Mouse (Mus musculus): Measurements from ENCODE around the gene Prr7. TPM values are rescaled to one million over a fixed set of nuclear protein-coding genes. Genes with fewer than 3 reads are reported as not detected.

The Prr7 gene
- polyA plus RNA-seq, 1 experiment from 2014 or later: 2.4 TPM

DNA sequence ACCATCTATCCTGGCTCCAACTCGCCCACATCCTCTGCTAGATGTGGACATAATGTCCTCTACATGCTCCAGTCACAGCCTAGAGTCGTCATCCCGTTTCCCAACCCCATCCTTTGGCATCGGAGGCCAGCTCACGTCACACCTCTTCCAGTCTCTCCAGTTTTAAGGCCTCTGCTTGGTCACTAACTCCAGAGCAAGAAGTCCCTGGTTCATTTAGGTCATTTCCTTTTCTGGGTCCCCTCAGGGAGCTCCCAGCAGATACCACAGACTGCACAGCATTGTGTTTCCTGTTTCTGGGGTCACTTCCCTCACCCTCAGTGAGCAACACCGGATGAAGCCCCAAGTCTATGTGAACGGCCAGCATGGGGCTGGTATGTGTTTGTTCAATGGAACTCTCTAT is 14.9 kb downstream of the Prr7 start:
- 84% methylated on average over 7 of the region's 7 CpGs for WGBS
- no peak for ATAC-seq (ENCODE audit: low FRiP score)
- peaks cover 30% of the 10 kb centered on the region for H3K4me1 ChIP-seq (replicated peaks; ENCODE audit: control insufficient read depth, insufficient read depth, low read length)

DNA sequence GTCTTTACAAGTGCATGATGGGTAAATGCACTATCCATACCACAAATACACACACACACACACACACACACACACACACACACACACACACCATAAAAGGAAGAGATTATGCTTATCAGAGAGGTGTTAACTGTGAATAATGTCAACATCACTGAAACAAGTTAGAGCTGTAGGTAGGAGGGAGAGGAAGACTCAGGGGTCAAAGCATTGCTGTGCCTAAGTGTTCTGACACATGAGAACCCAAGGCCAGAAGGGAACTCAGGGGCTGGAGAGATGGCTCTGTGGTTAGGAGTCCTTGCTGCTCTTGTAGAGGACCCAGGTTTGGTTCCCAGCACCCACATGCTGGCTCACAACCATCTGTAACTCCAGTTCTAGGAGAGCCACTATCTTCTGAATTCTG is 15.9 kb downstream of the Prr7 start:
- DNase-seq (ENCODE audit: low spot score): no peak
- H3K27ac ChIP-seq (ENCODE audit: low read depth, low read length): no peak overlapping the region
- peaks cover 35% of the 10 kb centered on the region for H3K36me3 ChIP-seq (ENCODE audit: control insufficient read depth, insufficient read depth, low read length)

More for the DNA sequence above, 14.9 kb downstream of the Prr7 start:
- Histone ChIP-seq H3K4me3 (ENCODE audit: low read depth, low read length) (no peak overlapping the region), H3K9ac (ENCODE audit: low read depth, low read length) (no peak overlapping the region), H3K27me3 (ENCODE audit: control insufficient read depth, insufficient read depth, low read length) (0 out of 2 replicates have a peak, but pooled peaks cover 3% of the 10 kb centered on the region), H3K27ac (ENCODE audit: low read depth, low read length) (no peak overlapping the region), H3K4me2 (replicated peaks; ENCODE audit: low read depth, low read length) (no peak overlapping the region), H3K36me3 (ENCODE audit: control insufficient read depth, insufficient read depth, low read length) (peaks cover 38% of the 10 kb centered on the region), H3K9me3 (ENCODE audit: control insufficient read depth, low read length) (no peaks in the 10 kb centered on the region)
- no peak for DNase-seq (ENCODE audit: low spot score)

DNA sequence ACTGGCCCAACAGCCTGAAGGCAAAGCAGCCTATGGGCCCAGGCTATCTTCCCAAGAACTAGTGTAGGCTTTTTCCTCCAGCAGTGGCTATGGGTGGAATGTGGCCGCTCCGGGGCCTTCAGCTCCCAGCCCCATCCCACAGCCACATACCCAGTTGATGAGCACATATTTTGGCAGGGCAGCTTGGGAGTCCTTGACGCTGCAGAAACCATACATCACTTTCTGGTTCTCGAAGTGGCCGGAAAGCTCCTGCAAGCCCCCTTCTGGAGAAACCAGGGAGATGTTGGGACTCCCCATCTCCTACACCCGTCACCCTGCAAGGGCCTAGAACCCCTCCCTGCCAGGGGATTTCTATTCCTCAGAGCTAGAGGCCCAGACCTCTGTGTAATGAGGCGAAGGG is 18.5 kb downstream of the Prr7 start:
- Histone ChIP-seq H3K9me3 (ENCODE audit: control insufficient read depth, low read length) (no peaks in the 10 kb centered on the region), H3K4me1 (replicated peaks; ENCODE audit: control insufficient read depth, insufficient read depth, low read length) (peaks cover 31% of the 10 kb centered on the region), H3K27me3 (ENCODE audit: control insufficient read depth, insufficient read depth, low read length) (no peaks in the 10 kb centered on the region), H3K9ac (ENCODE audit: low read depth, low read length) (no peak overlapping the region), H3K36me3 (ENCODE audit: control insufficient read depth, insufficient read depth, low read length) (peaks cover 24% of the 10 kb centered on the region), H3K4me3 (ENCODE audit: low read depth, low read length) (no peak overlapping the region), H3K4me2 (replicated peaks; ENCODE audit: low read depth, low read length) (no peak overlapping the region; the same call in 1 of the 2 replicates), H3K27ac (ENCODE audit: low read depth, low read length) (no peak overlapping the region; the same call in 1 of the 2 replicates)
- ATAC-seq (ENCODE audit: low FRiP score) (no peak), DNase-seq (ENCODE audit: low spot score) (no peak)
- WGBS: 91% methylated on average over 7 of the region's 7 CpGs

More for the DNA sequence above, 15.9 kb downstream of the Prr7 start:
- ATAC-seq (ENCODE audit: low FRiP score): no peak
- no peak overlapping the region for H3K4me2 ChIP-seq (replicated peaks; ENCODE audit: low read depth, low read length)
- peaks cover 28% of the 10 kb centered on the region for H3K4me1 ChIP-seq (replicated peaks; ENCODE audit: control insufficient read depth, insufficient read depth, low read length)
- no peaks in the 10 kb centered on the region for H3K9me3 ChIP-seq (ENCODE audit: control insufficient read depth, low read length)
- H3K9ac ChIP-seq (ENCODE audit: low read depth, low read length): no peak overlapping the region
- H3K4me3 ChIP-seq (ENCODE audit: low read depth, low read length): no peak overlapping the region
- 0 out of 2 replicates have a peak, but pooled peaks cover 3% of the 10 kb centered on the region for H3K27me3 ChIP-seq (ENCODE audit: control insufficient read depth, insufficient read depth, low read length)

DNA sequence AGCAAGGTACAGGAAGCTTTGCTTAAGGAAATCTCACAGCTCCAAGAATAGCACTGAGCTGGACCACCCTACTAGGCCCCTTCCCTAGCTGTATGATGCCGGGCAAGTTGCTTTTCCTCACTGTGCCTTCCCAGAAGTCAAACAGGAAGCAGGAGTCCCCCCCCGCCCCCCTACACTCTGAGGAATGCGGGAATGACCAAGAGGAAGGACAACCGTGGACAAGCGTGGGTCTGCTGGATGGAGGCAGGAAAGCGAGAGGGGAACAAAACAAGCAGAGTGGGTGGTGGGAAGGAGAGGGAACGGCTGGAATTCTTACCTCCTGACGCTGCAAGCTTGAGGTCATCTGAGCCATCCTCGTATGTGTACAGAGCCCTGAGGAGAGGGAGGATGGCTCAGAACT is 19.0 kb downstream of the Prr7 start:
- no peaks in the 10 kb centered on the region for H3K9me3 ChIP-seq (ENCODE audit: control insufficient read depth, low read length)
- peak overlapping the region; percentile 4; the same call in 1 of the 2 replicates for H3K4me3 ChIP-seq (ENCODE audit: low read depth, low read length)
- WGBS: 56% methylated on average over 9 of the region's 9 CpGs
- H3K9ac ChIP-seq (ENCODE audit: low read depth, low read length): no peak overlapping the region
- no peak for ATAC-seq (ENCODE audit: low FRiP score)
- H3K27me3 ChIP-seq (ENCODE audit: control insufficient read depth, insufficient read depth, low read length): no peaks in the 10 kb centered on the region
- DNase-seq (ENCODE audit: low spot score): no peak
- peaks cover 24% of the 10 kb centered on the region for H3K36me3 ChIP-seq (ENCODE audit: control insufficient read depth, insufficient read depth, low read length)
- H3K4me1 ChIP-seq (replicated peaks; ENCODE audit: control insufficient read depth, insufficient read depth, low read length): peaks cover 31% of the 10 kb centered on the region
- H3K4me2 ChIP-seq (replicated peaks; ENCODE audit: low read depth, low read length): peak overlapping the region; percentile 26
- peak overlapping the region; percentile 99 for H3K27ac ChIP-seq (ENCODE audit: low read depth, low read length)

DNA sequence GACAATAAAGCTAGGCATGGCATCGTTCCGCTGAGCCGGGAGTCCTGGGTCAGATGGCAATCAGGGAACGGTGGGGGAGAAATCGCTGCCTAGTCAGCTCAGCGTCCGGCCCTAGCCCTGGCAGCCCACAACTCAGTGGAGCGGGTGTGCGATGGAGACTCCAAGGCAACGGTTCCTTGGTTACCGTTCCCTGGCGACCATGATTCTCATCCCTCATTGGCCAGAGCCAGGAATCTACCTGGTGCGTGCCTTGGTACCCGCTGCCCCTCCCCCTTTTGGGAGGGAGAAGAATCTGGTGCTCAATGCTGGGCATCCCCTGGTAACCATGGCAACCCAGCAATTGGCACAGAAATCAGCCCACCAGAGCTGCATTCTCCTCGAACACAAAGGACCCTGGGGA is 19.5 kb downstream of the Prr7 start:
- Histone ChIP-seq H3K4me3 (ENCODE audit: low read depth, low read length) (peak overlapping the region; percentile 4; the same call in 1 of the 2 replicates), H3K27me3 (ENCODE audit: control insufficient read depth, insufficient read depth, low read length) (no peaks in the 10 kb centered on the region), H3K4me2 (replicated peaks; ENCODE audit: low read depth, low read length) (peak overlapping the region; percentile 96), H3K36me3 (ENCODE audit: control insufficient read depth, insufficient read depth, low read length) (peaks cover 24% of the 10 kb centered on the region), H3K27ac (ENCODE audit: low read depth, low read length) (peak overlapping the region; percentile 99), H3K9me3 (ENCODE audit: control insufficient read depth, low read length) (no peaks in the 10 kb centered on the region), H3K9ac (ENCODE audit: low read depth, low read length) (no peak overlapping the region), H3K4me1 (replicated peaks; ENCODE audit: control insufficient read depth, insufficient read depth, low read length) (peaks cover 31% of the 10 kb centered on the region)
- peak; percentile 31; the same call in 1 of the 2 replicates for ATAC-seq (ENCODE audit: low FRiP score)
- WGBS: 23% methylated on average over 13 of the region's 15 CpGs
- peak; percentile 88 for DNase-seq (ENCODE audit: low spot score)

DNA sequence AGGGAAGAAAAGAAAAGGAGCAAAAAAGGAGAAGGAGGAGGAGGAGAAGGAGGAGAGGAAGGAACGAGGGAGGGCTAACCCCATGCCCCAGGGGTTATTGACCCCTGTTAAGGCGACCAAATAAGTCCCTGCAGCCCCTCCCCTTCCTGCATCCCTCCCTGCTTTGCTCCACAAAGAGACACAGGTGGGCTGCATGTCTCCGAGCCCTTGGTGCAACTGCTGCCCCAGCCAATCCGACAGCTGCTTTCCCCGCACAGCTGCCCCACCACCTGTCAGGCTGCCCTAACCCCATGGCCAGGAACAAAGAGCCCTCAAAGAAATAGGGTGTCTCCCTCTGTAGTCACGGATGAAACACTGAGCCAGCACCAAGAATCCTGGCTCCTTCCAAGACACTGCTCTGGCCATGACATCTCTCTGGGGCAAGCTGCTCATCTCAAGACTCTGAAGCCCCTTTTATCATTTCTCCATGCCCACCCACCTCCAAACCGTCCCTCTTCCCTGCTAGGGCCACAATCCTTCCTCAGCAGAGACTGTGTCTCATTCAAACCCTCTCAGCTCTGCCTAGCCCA is 20.5 kb downstream of the Prr7 start:
- Histone ChIP-seq H3K36me3 (ENCODE audit: control insufficient read depth, insufficient read depth, low read length) (peaks cover 18% of the 10 kb centered on the region), H3K4me2 (replicated peaks; ENCODE audit: low read depth, low read length) (peak overlapping the region; percentile 96), H3K9me3 (ENCODE audit: control insufficient read depth, low read length) (no peaks in the 10 kb centered on the region), H3K9ac (ENCODE audit: low read depth, low read length) (peak overlapping the region; percentile 100), H3K4me1 (replicated peaks; ENCODE audit: control insufficient read depth, insufficient read depth, low read length) (peaks cover 28% of the 10 kb centered on the region), H3K27ac (ENCODE audit: low read depth, low read length) (peak overlapping the region; percentile 99), H3K4me3 (ENCODE audit: low read depth, low read length) (peak overlapping the region; percentile 99), H3K27me3 (ENCODE audit: control insufficient read depth, insufficient read depth, low read length) (no peaks in the 10 kb centered on the region)
- DNase-seq (ENCODE audit: low spot score) (peak; percentile 37), ATAC-seq (ENCODE audit: low FRiP score) (no peak)
- 19% methylated on average over 7 of the region's 7 CpGs for WGBS

DNA sequence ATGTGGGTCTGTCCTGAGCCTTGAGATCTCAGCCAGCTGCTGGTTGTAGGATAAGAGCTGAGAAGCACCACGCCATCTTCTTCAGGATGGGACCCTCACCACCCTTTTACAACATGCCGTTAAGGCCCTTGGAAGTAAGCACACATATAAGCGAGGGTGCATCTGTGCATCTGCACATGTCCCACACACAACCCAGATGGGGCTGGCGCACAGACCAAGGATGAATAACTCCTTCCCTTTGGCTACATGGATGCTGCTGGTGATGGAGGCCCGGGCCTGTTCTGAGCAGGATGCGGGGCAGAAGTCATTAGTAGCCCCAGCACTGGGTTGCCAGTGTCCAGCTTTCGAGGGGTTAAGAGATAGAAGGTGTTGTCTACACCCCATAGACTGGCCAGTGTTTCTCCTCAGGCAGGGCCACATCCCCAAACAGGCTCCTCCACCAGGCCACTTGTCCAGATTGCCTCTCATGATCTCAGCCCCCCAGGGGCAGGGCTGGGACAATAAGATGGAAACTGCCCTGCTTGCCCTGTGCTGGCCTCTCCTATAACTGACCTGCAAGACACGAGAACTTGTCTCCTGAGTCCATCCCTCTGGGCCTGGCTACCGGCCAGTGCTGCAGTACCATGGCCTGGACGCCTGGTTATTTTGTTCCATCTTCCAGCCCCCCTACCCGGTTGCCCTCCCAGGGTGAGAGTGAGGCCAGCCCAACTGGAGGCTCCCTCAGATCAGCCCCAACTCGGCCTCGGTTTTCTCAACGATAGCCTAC is 22.1 kb downstream of the Prr7 start:
- 38% methylated on average over 14 of the region's 14 CpGs for WGBS
- Histone ChIP-seq H3K9me3 (ENCODE audit: control insufficient read depth, low read length) (no peaks in the 10 kb centered on the region), H3K27me3 (ENCODE audit: control insufficient read depth, insufficient read depth, low read length) (no peaks in the 10 kb centered on the region), H3K4me3 (ENCODE audit: low read depth, low read length) (peak overlapping the region; percentile 99), H3K4me2 (replicated peaks; ENCODE audit: low read depth, low read length) (peak overlapping the region; percentile 96), H3K9ac (ENCODE audit: low read depth, low read length) (peak overlapping the region; percentile 100), H3K4me1 (replicated peaks; ENCODE audit: control insufficient read depth, insufficient read depth, low read length) (peaks cover 28% of the 10 kb centered on the region), H3K36me3 (ENCODE audit: control insufficient read depth, insufficient read depth, low read length) (peaks cover 8% of the 10 kb centered on the region), H3K27ac (ENCODE audit: low read depth, low read length) (peak overlapping the region; percentile 99)
- DNase-seq (ENCODE audit: low spot score): peak; percentile 50
- no peak for ATAC-seq (ENCODE audit: low FRiP score)

DNA sequence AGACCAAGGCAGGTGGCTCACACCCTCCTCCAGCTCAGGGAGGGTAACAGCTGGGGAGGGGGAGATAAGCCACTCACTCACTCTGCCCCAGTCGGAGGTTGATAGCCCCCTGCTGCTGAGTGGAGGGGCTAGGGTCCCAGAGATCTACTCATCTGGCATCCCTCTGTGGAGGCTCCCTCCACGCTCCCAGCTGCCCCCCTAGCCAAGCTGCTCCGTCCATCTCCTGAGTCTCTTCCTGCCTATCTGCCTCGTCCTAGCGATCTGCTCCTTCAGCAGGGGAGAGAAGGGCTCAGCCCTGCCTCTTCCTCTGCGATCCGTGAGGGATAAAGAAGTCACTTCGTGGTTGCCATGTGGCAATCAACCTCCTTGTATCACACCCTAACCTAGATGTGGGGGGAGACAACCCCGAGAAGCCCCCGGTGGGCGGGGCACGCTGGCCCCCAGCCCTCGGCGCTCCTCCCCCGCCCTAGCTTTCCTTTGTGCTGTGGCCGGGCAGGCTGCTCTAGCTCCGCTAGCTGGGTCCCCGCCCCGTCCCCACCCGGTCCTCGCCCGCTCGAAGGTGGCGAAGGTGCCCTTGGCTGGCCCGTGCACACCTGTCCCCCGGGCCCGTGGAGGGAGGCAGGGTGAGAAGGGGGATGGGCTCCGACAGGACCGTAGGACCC is 23.0 kb downstream of the Prr7 start:
- peak; percentile 76 for DNase-seq (ENCODE audit: low spot score)
- peak overlapping the region; percentile 96 for H3K4me2 ChIP-seq (replicated peaks; ENCODE audit: low read depth, low read length)
- H3K4me3 ChIP-seq (ENCODE audit: low read depth, low read length): peak overlapping the region; percentile 99
- no peaks in the 10 kb centered on the region for H3K9me3 ChIP-seq (ENCODE audit: control insufficient read depth, low read length)
- 0% methylated on average over 24 of the region's 29 CpGs for WGBS
- H3K27me3 ChIP-seq (ENCODE audit: control insufficient read depth, insufficient read depth, low read length): no peaks in the 10 kb centered on the region
- H3K27ac ChIP-seq (ENCODE audit: low read depth, low read length): peak overlapping the region; percentile 99
- peaks cover 28% of the 10 kb centered on the region for H3K4me1 ChIP-seq (replicated peaks; ENCODE audit: control insufficient read depth, insufficient read depth, low read length)
- peaks cover 8% of the 10 kb centered on the region; the same call in 1 of the 2 replicates for H3K36me3 ChIP-seq (ENCODE audit: control insufficient read depth, insufficient read depth, low read length)
- peak overlapping the region; percentile 100 for H3K9ac ChIP-seq (ENCODE audit: low read depth, low read length)
- peak; percentile 58 for ATAC-seq (ENCODE audit: low FRiP score)

Data from hindbrain, embryonic 11.5 days (tissue).